Mouse (Mus musculus) C2C12 (cell line): ENCODE measurements around the gene Srgap2.

Source experiments
- CEBPB ChIP-seq: IDR thresholded peaks from one replicate; pipeline ENCODE4 v1.6.1; 2011; ENCODE audit warnings: low read depth, mild to moderate bottlenecking, control low read depth, moderate library complexity
- CTCF ChIP-seq: IDR thresholded peaks from one replicate; pipeline ENCODE4 v1.5.1; 2011; ENCODE audit not compliant: control insufficient read depth, insufficient read depth, insufficient read length
- FOSL1 ChIP-seq: IDR thresholded peaks from one replicate; pipeline ENCODE4 v1.8.0; 2011; ENCODE audit warnings: mild to moderate bottlenecking, low read length; ENCODE audit not compliant: poor library complexity, insufficient read depth, severe bottlenecking
- MAX ChIP-seq: IDR thresholded peaks from one replicate; pipeline ENCODE4 v1.6.1; 2011; ENCODE audit warnings: mild to moderate bottlenecking, control low read depth
- MYOG ChIP-seq: IDR thresholded peaks from one replicate; pipeline ENCODE4 v1.6.1; 2011; ENCODE audit not compliant: control insufficient read depth, insufficient read length; ENCODE audit errors: extremely low read depth
- USF1 ChIP-seq: IDR thresholded peaks from one replicate; pipeline ENCODE4 v1.6.1; 2011; ENCODE audit warnings: low read depth, mild to moderate bottlenecking, control low read depth, moderate library complexity

DNA sequence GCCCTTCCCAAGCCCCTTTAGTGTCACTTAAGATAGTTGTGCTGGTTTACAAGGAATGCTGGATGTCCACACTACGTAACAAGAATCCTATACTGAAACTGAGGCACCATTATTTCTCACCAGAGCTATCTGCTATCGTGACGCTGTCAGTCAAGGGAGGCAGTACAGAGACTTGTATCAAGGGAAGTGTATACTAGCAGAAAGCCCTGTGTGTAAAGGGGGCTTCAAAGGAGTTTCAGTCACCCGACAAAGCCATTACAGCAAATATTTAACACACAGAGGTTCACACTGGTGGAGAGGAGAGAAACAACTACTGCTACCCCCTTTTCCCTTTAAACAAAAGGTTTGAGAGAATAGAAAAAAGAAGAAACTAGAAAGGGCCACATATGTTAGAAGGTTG lies 35.6 kb downstream of the Srgap2 start:
- no peak for TF ChIP-seq CTCF
- no peak for TF ChIP-seq MYOG
- no peak for TF ChIP-seq FOSL1
- no peak for TF ChIP-seq MAX
- no peak for TF ChIP-seq USF1
- TF ChIP-seq CEBPB, result no peak
